Mouse (Mus musculus) MEL (cell line): ENCODE measurements around the gene Parp9.

ENCODE experiments used
- CHD2 ChIP-seq: IDR thresholded peaks from 2 replicates; pipeline ENCODE4 v1.6.1; 2011; ENCODE audit warnings: low read length, improper control_type of control experiment
- CTCF ChIP-seq, 3 experiments: IDR thresholded peaks in 2 of 3; conservative IDR thresholded peaks in 1 of 3; 2 replicates each; pipeline ENCODE4 v1.5.1; 2011 to 2012; ENCODE audit warnings: low read length in 3 of 3, low read depth in 2 of 3, mild to moderate bottlenecking in 2 of 3, improper control_type of control experiment in 1 of 3, inconsistent platforms in 1 of 3, mixed read lengths in 1 of 3, moderate library complexity in 1 of 3; ENCODE audit not compliant: control insufficient read depth in 1 of 3, insufficient read depth in 1 of 3, poor library complexity in 1 of 3, severe bottlenecking in 1 of 3
- EP300 ChIP-seq, 2 experiments: IDR thresholded peaks; 2 replicates each; pipeline ENCODE4 v1.6.1; 2011; ENCODE audit warnings: improper control_type of control experiment in 2 of 2, low read length in 2 of 2, low read depth in 1 of 2, mild to moderate bottlenecking in 1 of 2
- GATA1 ChIP-seq: IDR thresholded peaks from 2 replicates; pipeline ENCODE4 v1.6.1; 2011; ENCODE audit warnings: low read depth, low read length, improper control_type of control experiment
- HCFC1 ChIP-seq: IDR thresholded peaks from 2 replicates; pipeline ENCODE4 v1.6.1; 2012; ENCODE audit warnings: low read depth, mild to moderate bottlenecking, inconsistent platforms, low read length, improper control_type of control experiment, moderate library complexity
- MAX ChIP-seq: IDR thresholded peaks from 2 replicates; pipeline ENCODE4 v1.6.1; 2011; ENCODE audit warnings: low read length, improper control_type of control experiment
- MEF2A ChIP-seq: IDR thresholded peaks from 2 replicates; pipeline ENCODE4 v1.6.1; 2014; ENCODE audit warnings: low read depth, mild to moderate bottlenecking, inconsistent platforms, low read length, improper control_type of control experiment; ENCODE audit not compliant: poor library complexity, insufficient replicate concordance, severe bottlenecking; ENCODE audit errors: extremely low read depth
- MXI1 ChIP-seq: IDR thresholded peaks from 2 replicates; pipeline ENCODE4 v1.6.1; 2011; ENCODE audit warnings: mild to moderate bottlenecking, low read depth, low read length, improper control_type of control experiment
- POLR2A ChIP-seq, 2 experiments: IDR thresholded peaks; 2 replicates each; pipeline ENCODE4 v1.6.1; 2011 to 2012; ENCODE audit warnings: low read length in 2 of 2, mild to moderate bottlenecking in 2 of 2, control low read depth in 1 of 2, improper control_type of control experiment in 1 of 2, low read depth in 1 of 2, moderate library complexity in 1 of 2; ENCODE audit not compliant: control insufficient read depth in 1 of 2, insufficient read depth in 1 of 2, poor library complexity in 1 of 2
- POLR2AphosphoS5 ChIP-seq: IDR thresholded peaks from 2 replicates; pipeline ENCODE4 v1.6.1; 2012; ENCODE audit warnings: low read depth, borderline replicate concordance, mild to moderate bottlenecking, inconsistent platforms, low read length, moderate library complexity, mixed read lengths
- USF1 ChIP-seq: IDR thresholded peaks from 2 replicates; pipeline ENCODE4 v1.6.1; 2014; ENCODE audit warnings: low read depth, mild to moderate bottlenecking, inconsistent platforms, low read length, improper control_type of control experiment, moderate library complexity
- ZKSCAN1 ChIP-seq: IDR thresholded peaks from 2 replicates; pipeline ENCODE4 v1.6.1; 2012; ENCODE audit warnings: low read depth, mild to moderate bottlenecking, inconsistent platforms, low read length, improper control_type of control experiment, moderate library complexity
- ZMIZ1 ChIP-seq: IDR thresholded peaks from 2 replicates; pipeline ENCODE4 v1.6.1; 2012; ENCODE audit warnings: low read depth, mild to moderate bottlenecking, inconsistent platforms, low read length, improper control_type of control experiment, moderate library complexity
- ZNF384 ChIP-seq: IDR thresholded peaks from 2 replicates; pipeline ENCODE4 v1.6.1; 2012; ENCODE audit warnings: low read depth, mild to moderate bottlenecking, inconsistent platforms, low read length, improper control_type of control experiment

DNA sequence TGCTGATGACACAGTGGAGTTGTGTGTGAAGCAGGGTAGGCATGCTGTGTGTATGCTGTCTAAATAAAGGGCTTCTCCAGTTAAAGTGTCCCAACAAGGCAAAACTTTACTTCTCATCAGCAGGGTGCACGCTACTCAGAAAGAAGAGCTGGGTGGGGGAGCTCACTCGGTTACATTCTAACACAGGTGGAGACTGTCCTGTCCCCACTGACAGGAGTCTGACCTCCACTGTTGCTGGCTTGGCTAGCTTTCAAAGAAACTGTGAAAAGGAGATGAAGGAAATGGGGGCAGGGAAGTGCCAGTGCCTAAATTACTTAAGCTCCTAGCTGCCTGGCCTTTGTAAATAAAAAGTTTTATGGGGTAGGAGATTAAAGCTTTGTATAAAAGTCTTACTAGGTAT is 29.9 kb downstream of the Parp9 start:
- TF ChIP-seq MAX (no peak), ZNF384 (no peak), USF1 (no peak), POLR2A (IDR thresholded peaks at IDR 0.05; ENCODE audit: control insufficient read depth in 1 of 2, insufficient read depth in 1 of 2, low read depth in 1 of 2, low read length in 2 of 2, poor library complexity in 1 of 2) (no peak), ZMIZ1 (no peak), EP300 (IDR thresholded peaks at IDR 0.05; ENCODE audit: low read depth in 1 of 2, low read length in 2 of 2) (no peak), CTCF (IDR thresholded peaks at IDR 0.05 in 2 of 3, conservative IDR thresholded peaks at IDR 0.05 in 1 of 3; ENCODE audit: control insufficient read depth in 1 of 3, insufficient read depth in 1 of 3, low read depth in 2 of 3, low read length in 3 of 3, poor library complexity in 1 of 3, severe bottlenecking in 1 of 3) (no peak), MXI1 (no peak), CHD2 (no peak), ZKSCAN1 (no peak), GATA1 (no peak), HCFC1 (no peak), POLR2AphosphoS5 (no peak), MEF2A (no peak)
